Mouse (Mus musculus): Measurements from ENCODE around the gene Agfg1.
"Not testable (repeated sequence)": the region's sequence is repeated elsewhere in the genome, so short reads cannot be mapped to it uniquely, and the experiment has no call there.

Gene Agfg1

DNA sequence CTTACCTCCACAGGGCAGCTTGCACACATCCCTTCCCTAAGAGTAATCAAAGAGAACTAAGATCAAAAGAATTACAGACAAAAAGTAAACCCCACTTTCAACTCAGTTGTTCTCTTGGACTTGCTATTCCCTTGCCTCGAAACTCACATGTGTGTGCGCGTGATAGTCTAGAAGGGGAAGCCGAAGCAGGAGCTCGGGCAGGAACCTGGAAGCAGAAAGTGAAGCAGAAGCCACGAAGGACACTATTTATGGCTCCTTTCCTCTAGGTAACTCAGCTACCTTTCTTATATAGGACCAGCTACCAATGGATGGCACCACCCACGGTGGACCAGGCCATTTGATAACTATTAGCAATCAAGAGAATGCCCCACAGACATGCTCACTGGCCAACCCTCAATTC, 13.5 kb upstream of the Agfg1 start:
- no peak for DNase-seq

DNA sequence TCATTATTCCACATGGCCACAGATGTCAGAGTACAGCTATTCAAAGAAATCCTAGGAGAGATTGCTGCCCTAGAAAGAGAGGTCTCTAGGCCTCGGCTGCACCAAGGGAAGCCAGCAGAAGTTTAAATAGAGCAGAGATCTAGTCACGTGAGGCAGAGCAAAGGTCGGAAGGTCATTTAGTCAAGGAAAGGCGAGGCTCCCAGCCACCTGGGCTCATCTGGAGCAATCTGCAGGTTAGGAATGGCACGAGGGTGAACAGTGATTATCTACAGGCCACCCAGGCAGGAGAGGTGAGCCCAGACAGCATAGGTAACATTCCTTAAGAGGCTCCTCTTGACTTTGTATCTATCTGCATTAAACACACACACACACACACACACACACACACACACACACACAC, 12.4 kb upstream of the Agfg1 start:
- DNase-seq = no peak

DNA sequence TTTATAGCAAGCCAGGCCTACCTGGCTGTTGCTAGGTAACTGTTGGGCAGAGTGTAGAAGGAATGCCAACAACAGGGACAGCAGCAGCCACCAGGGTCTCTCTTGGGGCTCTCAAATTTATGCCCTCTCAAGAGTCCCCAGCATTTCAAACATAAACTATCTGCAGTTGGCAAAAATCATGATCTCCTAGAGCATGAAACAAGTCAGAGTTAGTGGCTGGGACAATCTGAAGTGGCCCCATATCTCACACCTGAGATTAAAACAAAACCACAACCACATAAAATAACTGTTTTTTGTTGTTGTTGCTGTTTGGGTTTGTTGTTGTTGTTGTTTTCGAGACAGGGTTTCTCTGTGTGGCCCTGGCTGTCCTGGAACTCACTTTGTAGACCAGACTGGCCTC, 8.5 kb upstream of the Agfg1 start:
- DNase-seq = no peak

DNA sequence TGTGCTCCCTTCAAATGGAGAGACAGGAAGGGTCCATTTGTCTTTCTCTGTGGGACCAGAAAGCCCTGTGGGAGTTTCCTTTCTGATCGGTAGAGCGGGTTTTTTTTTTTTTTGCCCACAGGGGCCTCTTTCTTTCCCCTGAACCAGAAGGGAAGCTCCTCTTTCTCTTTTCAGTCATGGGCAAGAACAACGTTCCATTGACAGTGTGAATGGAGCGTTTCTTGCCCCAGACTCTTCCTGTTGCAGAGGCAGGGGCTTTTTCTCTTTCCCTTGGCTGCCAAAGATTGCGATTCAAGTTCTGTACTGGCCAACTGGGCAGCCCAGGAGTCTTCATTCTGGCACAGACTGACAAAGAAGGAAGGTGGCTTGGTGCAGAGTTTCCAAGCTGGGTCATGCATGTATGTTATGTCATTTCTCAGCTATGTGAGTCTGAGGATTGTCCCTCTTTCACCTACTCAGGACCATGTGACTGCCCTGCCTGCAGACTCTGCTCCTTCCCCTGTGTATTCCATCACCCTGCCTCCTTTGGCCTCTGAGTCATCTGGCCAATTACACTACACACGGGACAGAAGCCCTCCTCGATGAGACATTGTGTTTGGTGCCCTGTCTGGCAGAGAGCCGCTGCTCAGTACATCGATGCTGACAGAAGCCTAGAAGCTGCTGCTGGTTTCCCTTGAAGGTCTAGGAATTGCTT, 7.6 kb upstream of the Agfg1 start:
- DNase-seq = no peak

DNA sequence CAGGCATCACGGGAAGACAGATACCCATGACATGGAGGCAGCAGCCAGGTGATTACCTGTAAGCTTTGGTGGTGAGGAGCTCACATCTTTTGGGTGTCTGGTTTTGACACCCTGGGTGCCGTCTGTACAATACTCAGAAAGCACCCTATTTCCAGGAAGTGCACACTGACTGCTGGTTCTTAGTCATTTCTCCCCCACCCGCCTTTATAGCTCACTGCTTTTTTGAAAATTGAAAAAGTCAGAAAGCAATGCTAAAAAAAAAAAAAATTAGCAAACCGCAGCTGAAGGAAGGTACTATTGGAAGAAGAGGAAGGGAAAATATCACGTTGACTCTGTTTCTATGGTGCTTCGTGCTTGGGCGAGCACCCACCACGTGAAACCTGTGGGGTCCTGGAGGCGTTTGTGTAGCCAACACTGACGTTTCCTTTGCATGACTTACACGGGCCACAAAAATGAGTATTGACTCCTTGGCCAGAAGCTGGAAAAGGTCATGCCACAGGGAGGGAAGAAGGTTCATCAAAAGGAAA, 6.7 kb upstream of the Agfg1 start:
- DNase-seq = no peak

DNA sequence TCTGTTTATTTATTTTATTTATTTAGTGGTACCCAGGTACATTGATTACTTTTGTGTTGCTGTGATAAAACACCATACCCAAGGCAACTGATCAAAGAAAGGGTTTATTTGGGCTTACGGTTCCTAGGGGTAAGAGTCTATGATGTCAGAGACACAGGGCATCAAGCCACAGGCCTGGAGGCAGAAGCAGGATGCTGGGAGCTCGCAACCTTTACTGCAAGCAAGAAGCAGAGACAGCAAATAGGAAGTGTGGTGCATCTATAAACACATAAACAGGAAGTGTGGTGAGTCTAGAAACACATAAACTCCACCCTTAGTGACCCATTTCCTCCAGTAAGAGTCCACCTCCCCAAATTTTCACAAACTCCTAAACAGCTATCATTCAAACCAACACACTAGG, 5.8 kb upstream of the Agfg1 start:
- DNase-seq = no peak

DNA sequence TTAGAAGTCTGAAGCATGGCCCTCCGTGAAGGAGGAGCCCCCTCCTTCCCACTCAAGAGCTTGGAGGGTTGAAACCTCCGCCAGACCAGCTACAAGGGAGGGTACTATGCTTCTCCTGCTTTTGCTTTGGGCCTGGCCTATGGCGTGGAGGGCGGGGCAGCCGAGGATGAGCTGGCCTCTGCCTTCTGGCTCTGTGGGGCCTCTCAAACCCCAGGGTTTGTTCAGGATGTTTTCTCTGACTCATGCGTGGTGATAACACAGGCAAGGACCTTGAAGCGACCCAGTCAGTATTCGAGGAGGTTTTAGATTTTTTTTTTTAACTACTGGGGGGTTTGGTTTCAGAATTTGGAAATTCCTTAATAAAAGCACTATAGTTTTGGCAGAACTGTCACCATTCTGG, 4.7 kb upstream of the Agfg1 start:
- no peak for DNase-seq

DNA sequence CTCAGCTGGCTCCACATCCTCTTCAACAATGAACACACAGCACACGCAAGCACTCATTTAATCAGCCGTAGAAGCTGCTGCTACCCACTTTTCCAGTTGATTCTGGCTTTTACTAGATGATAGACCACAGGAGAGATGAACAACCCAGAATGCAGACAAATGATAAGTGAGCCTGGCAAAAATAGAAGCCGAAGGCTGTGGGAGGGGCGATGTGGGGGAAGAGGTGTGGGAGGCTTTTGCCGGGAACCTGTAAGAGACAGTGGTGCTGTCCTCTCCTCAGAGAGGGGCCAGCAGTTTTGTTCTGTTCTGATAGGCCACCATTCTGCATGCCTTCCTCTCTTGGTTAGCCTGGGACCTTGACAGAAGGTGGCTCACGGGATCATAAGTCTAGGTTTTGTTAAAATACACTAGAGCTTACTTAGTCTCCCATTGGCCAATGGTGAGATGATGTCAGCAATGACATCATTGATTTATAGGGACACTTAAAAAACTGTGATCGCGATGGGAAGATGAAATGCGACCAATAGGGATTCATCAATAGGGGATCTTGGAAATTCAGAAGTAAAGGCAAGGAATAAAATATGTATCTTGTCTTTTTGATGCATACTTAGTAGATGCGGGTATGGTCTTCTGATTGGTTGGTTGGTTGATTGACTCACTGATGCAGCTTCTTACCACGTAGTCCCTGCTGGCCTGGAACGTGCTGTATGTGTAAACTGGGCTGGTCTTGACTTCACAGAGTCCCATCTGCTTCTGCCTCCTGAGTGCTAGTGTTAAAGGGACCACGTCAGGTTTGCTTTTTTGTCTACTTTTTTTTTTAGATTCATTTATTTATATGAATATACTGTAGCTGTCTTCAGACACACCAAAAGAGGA, 2.7 kb upstream of the Agfg1 start:
- DNase-seq = no peak

DNA sequence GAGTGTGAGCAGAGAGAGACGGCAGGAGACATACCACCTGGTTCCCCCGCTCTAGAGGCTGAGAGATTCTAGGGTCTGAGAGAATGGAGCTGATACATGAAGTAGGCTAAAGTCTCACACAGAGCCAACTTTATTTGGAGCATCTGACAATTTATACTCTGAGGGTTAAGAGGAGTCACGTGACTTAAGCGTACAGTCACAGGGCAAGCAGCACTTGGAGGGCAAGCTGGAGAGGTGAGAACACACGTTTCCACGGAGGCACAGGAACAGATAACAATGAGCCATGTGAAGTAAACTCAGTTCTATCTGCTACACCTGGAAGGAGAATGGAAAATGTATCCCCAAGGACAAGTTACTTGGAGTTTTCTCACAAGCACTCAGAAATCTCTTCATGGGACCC, 1.7 kb upstream of the Agfg1 start:
- no peak for DNase-seq

DNA sequence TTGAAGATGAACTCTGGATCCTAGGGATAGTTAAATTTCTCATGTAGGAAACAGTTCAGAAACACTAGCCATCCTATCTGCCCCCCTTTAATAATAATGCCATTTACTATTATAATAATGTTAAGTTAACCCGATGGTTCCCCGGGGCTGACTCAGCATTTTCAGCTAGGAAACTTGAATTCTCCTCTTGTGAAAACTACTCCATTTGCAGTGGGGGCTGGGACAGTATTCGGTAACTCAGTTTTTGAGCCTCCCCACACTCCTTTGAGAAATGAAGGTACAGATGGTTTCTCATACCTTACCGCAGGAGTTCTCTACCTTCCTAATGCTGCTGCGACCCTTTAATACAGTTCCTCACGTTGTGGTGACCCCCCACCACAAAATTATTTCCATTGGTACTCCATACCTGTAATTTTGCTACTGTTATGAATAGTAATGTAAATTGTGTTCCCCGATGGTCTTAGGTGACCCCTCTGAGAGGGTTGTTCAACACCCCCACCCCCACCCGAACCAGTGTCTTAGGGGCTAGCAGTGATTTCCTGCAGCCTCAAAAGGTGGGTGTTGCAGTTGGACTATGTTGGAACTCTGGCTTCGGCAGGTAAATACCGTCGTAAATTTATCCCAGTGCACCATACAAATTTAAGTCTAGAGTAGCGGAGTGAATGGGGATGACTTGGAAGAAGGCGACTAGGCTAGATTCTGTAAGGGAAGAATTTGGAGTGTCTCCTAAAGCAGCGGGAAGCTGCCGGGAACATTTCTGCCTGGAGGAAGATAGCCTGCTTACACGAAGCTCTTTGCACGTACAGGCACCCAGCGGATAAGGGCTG, 601 bp upstream of the Agfg1 start:
- DNase-seq = no peak

DNA sequence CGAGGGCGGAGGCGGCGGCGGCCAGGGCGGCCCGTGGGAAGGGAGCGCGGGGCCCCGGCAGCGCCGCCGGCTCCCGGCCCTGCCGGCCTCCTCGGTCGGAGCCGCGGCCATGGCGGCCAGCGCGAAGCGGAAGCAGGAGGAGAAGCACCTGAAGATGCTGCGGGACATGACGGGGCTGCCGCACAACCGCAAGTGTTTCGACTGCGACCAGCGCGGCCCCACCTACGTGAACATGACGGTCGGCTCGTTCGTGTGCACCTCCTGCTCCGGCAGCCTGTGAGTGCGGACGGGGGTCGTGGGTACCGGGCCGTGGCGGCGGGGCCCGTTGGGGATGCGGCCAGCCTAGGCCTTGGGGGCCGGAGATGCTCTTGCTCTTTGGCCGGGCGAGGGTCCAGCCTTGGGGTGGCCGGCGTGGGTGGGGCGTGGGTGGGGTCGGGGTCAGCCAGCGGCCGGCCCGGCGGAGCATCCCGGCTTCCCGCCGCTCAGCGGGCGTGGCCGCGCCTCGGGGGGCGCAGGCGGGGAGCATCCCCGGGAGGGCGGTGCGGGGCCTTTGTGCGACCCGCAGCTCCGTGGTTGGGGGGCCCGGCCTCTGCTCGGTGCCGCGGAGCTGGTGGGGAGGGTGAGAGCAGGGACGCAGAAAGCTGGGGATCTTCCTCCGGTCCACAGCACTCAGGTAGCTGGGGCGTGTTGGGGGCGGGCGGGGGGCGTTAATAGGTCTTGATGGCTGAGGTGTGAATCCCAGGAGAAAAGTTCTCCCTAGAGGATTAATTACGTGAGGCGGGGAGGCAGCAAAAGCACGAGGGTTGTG, 535 bp downstream of the Agfg1 start:
- no peak for DNase-seq

DNA sequence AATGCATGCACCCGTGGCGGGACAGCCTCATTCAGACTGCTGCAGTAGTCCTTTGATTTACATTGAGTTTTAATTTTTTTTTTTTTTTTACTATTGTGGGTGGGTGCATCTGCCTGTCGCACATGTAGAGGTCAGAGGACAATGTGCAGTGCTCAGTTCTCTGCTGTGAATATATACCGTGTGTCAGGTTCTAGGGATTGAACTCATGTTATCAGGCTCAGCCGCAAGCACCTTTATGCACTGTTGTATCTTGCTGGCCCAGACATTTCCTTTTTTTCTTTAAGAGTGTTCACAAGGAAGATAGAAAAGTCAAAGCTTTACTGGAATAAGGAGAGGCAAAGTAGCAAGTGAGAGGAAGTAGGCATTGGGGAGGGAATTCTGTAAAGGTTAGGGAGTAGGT, 16.4 kb downstream of the Agfg1 start:
- DNase-seq = no peak

DNA sequence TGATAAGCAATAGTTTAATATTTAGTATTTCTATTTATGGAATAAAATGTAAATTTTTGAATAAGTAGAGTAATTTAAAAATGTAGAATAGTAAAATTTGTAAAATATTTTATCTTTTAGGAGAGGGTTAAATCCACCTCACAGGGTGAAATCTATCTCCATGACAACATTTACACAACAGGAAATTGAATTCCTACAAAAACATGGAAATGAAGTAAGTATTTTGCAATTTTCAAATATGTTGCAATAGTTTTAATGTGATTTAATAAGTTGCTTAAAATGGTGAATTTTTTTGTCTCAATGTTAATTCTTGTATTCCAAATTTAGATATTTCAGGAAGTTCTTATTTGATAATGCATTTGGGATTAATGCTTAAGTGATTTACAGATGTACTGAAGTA, 19.0 kb downstream of the Agfg1 start:
- no peak for DNase-seq

DNA sequence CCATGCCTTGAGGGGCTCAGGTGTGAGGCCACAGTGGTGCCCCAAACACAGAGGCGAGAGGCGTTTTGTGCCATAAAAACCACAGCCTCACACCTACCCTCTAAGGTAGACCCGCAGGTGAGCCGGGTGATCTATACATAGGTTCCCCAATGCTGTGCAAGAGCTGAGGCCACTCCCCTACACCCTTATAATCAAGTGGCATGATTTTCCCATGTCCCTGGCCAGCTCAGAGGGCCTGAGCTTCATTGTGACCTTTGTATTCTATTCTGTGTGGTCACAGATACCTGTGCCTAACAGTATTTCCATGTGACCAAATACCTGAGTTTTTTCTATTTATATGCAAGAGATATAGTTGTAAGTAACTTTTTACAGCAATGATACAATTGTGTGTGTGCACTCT, 21.1 kb downstream of the Agfg1 start:
- no peak for DNase-seq

DNA sequence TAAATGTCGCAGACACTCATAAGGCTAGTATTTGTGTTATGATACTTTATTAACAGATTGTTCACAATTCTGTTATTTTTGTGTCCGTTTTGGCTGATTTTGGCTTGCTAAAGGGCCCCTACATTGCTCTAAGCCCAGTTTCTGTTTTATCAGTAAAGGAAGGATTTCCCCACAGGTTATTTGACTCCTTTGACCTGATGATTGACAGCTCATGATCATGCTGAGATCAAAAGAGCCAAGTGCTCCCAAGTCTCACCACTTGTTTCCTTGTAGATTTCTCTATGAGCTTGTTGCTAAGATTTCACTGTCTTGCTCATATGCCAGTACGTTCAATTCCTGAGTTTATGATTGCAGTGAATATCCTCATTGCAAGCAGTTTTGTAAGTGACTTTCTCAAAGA, 30.9 kb downstream of the Agfg1 start:
- no peak for DNase-seq

DNA sequence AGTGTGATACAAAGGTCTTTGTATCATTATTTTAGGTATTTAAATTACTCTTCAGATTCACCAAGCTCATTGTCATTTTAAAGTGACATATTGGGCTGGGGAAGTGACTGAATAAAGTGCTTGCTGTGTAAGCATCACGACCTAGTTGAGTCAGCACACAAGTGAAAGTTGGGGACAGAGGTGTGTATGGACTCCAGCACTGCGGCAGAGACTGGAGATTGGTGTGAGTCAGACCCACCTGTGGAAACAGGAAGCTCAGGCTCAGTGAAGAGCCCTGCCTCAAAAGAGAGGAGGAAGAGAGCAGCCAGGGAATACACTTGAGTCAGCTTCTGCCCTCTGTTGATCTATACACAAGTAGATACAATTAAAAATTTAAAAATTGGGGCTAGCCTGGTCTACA, 39.9 kb downstream of the Agfg1 start:
- DNase-seq = no peak

DNA sequence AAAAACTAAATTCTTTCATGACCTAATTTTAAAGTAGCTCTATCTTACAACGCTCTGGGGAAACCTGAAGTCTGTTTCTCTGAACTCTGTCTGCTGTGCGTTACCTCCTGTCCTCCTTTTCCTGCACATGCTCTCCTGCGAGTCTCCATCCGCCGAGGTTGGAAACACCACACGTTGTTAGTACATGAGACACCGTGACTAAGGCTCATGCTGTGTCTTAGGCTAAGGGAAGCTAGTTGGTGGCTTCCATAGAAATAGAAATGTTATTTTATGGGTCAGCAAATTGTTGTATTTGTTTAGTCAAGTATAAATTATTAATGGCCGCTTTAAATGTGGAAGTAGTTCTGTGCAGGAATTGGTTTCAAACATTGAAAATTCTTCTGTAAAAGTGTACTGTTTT, 40.9 kb downstream of the Agfg1 start:
- no peak for DNase-seq

DNA sequence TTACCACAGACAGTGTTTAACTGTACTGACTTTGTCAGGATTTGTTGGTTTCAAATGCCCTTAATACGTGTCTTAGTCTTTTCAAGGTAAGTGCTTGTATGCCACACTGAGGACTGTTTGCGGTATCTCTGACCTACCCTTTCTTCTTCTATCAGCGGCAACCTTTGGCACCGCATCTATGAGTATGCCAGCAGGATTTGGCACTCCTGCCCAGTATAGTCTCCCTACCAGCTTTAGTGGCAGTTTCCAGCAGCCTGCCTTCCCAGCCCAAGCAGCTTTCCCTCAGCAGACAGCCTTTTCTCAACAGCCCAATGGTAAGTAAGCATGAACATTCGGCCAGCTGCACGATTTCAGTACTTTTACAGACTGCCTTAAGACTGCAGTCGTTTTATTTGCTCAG, 54.0 kb downstream of the Agfg1 start:
- no peak for DNase-seq

DNA sequence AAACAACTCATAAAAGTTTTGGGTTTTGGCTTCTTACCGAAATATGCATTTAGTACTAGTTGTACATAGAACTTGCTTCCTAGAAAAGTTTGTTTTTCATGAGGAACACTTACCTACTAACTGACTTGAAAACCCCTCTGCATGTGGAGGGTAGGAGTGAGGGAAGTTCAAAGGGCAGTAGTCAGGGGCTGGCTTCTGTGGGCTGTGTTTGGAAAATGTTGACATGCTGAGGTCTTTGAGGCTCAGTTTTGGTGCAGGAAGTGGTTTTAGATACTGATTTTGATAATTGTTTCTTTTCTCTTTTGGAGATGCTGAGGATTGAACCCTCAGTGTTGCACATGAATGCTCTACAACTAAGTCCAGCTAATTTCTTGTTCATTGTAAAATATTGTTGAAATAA, 61.3 kb downstream of the Agfg1 start:
- DNase-seq = no peak

DNA sequence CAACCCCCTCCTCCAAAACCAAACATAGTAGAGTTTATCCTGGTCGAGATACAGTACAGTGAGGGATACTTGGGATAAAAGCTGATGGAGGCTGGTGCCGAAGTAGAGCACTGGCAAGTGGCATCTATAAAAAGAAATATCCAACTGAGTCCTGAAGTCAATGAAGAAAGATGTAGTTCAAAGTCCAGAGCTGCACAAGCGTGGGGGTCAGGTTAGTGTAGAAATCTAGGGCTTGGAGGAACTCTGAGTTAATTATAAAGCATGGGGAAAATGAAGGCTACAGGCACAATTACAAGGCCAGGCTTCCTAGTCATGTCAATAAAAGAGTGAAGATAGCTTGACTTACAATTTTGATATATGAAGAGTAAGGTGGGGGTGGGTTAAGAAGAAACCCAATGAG, 61.9 kb downstream of the Agfg1 start:
- no peak for DNase-seq

DNA sequence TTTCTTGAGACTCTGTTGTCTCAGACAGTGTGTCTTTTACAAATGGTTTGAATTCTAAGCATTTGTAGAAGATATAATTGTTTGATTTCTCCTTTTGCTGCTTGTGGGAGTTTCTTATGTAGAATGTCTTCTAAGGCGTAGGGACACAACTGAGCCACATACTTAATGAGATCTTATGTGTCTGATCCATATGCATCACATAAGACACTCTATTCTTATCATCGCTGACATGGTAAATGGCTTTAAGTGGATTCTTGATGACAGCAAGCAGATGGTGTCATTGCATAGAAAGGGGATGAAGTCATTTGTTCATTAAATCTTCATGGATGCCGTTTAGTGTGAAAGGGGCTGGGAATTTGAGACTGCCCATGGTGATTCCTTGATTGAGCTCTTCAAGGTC, 66.6 kb downstream of the Agfg1 start:
- no peak for DNase-seq

DNA sequence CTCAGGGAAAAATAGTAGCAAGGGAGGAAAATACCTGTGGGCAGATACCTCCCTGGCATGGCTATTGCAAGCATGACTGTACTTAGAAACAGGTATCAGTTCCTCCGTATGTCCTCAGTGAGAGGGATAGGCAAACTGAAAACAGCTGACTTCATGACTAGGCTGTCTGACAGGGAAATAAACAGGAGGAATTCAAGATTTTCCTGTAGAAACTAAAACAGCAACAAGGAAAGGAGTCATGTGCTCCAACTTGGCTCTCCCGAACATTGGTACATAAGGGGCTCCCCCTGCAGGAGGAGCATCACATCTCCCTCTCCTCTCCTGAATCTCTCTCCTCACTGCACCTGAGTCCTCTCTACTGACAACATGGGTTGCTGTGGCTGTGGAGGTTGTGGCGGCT, 73.7 kb downstream of the Agfg1 start, which contains the start of gene A030005L19Rik:
TSS of gene A030005L19Rik (plus strand) at position 301 of the 400 bp plus-strand sequence.
- DNase-seq = no peak

DNA sequence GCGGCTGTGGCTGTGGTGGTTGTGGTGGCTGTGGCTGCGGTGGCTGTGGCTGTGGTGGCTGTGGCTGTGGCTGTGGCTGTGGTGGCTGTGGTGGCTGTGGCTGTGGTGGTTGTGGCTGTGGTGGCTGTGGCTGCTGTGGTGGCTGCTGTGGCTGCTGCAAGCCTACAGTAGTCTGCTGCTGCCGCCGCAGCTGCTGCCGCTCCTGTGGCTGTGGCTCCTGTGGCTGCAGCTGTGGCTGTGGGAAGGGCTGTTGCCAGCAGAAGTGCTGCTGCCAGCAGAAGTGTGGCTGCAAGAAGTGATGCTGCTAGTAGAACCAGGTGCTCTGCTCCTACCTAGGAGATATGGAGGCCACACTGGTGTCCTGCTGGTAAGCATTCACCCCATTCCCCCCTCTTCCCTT, 74.2 kb downstream of the Agfg1 start:
- DNase-seq = not testable (repeated sequence)
